Mouse (Mus musculus) CH12.LX (cell line): ENCODE data around the gene Bcas3. TPM values are rescaled to one million over a fixed set of nuclear protein-coding genes. Genes with fewer than 3 reads are reported as not detected.

ENCODE experiments used
- DNase-seq: peaks from one replicate; pipeline ENCODE4 v3.0.0-alpha.2; 2013; ENCODE audit errors: extremely low read depth
- H3K27ac ChIP-seq: 2 replicates; pipeline ENCODE4 v1.5.1; 2012; ENCODE audit warnings: low read depth, mild to moderate bottlenecking, control low read depth, moderate library complexity; ENCODE audit not compliant: insufficient read depth
- H3K27me3 ChIP-seq: replicated peaks from 2 replicates; pipeline ENCODE3; 2012; ENCODE audit warnings: inconsistent platforms
- H3K36me3 ChIP-seq, 2 experiments: replicated peaks in 1 of 2; 2 replicates each; pipeline versions ENCODE3 to v1.6.1; 2012; ENCODE audit warnings: inconsistent platforms in 1 of 2, low read length in 1 of 2, mild to moderate bottlenecking in 1 of 2, mixed read lengths in 1 of 2, moderate library complexity in 1 of 2; ENCODE audit not compliant: control insufficient read depth in 1 of 2, insufficient read depth in 1 of 2
- H3K4me1 ChIP-seq, 2 experiments: 2 replicates each; pipeline ENCODE4 v1.6.1; 2012; ENCODE audit warnings: inconsistent platforms in 1 of 2, moderate library complexity in 1 of 2; ENCODE audit not compliant: insufficient read depth in 2 of 2, control insufficient read depth in 1 of 2
- H3K4me2 ChIP-seq: 2 replicates; pipeline ENCODE4 v1.6.1; 2012; ENCODE audit warnings: low read depth, mild to moderate bottlenecking, control low read depth; ENCODE audit not compliant: poor library complexity, insufficient read depth, severe bottlenecking
- H3K4me3 ChIP-seq, 3 experiments: fragments of 150-350 bp in 1 of 3; sonication (generic) in 1 of 3; replicated peaks in 1 of 3; 2 replicates each; pipeline versions ENCODE3 to v1.5.1; 2011 to 2012; ENCODE audit warnings: low read depth in 2 of 3, low read length in 2 of 3, mild to moderate bottlenecking in 2 of 3, moderate library complexity in 2 of 3, control low read depth in 1 of 3, improper control_type of control experiment in 1 of 3, inconsistent platforms in 1 of 3, mixed read lengths in 1 of 3; ENCODE audit not compliant: poor library complexity in 1 of 3
- H3K79me2 ChIP-seq: replicated peaks from 2 replicates; pipeline ENCODE4 v1.6.1; 2012; ENCODE audit warnings: mild to moderate bottlenecking, moderate library complexity; ENCODE audit not compliant: control insufficient read depth, poor library complexity, insufficient read depth, severe bottlenecking; ENCODE audit errors: extremely low read depth
- H3K9ac ChIP-seq: 2 replicates; pipeline ENCODE4 v1.6.1; 2012; ENCODE audit warnings: low read depth, mild to moderate bottlenecking, control low read depth, moderate library complexity; ENCODE audit not compliant: insufficient read depth
- H3K9me3 ChIP-seq: replicated peaks from 2 replicates; pipeline ENCODE3; 2012; ENCODE audit warnings: low read length, inconsistent platforms, mixed read lengths
- BHLHE40 ChIP-seq: IDR thresholded peaks from 2 replicates; pipeline ENCODE4 v1.6.1; 2011; ENCODE audit warnings: mild to moderate bottlenecking, low read depth, low read length, improper control_type of control experiment
- CHD1 ChIP-seq: IDR thresholded peaks from 2 replicates; pipeline ENCODE4 v1.6.1; 2012; ENCODE audit warnings: low read depth, low read length, improper control_type of control experiment, inconsistent platforms
- CHD2 ChIP-seq: IDR thresholded peaks from 2 replicates; pipeline ENCODE4 v1.6.1; 2011; ENCODE audit warnings: low read length, improper control_type of control experiment
- CTCF ChIP-seq, 2 experiments: IDR thresholded peaks in 1 of 2; conservative IDR thresholded peaks in 1 of 2; 2 replicates each; pipeline ENCODE4 v1.5.1; 2011 to 2012; ENCODE audit warnings: low read depth in 2 of 2, low read length in 2 of 2, improper control_type of control experiment in 1 of 2, inconsistent platforms in 1 of 2, mild to moderate bottlenecking in 1 of 2, moderate library complexity in 1 of 2
- E2F4 ChIP-seq: IDR thresholded peaks from 2 replicates; pipeline ENCODE4 v1.6.1; 2011; ENCODE audit warnings: low read depth, low read length, improper control_type of control experiment; ENCODE audit not compliant: insufficient replicate concordance
- ELF1 ChIP-seq: IDR thresholded peaks from 2 replicates; pipeline ENCODE4 v1.6.1; 2014; ENCODE audit warnings: low read depth, mild to moderate bottlenecking, inconsistent platforms, low read length, improper control_type of control experiment
- EP300 ChIP-seq: IDR thresholded peaks from 2 replicates; pipeline ENCODE4 v1.6.1; 2011; ENCODE audit warnings: low read length, improper control_type of control experiment
- HCFC1 ChIP-seq: IDR thresholded peaks from 2 replicates; pipeline ENCODE4 v1.6.1; 2012; ENCODE audit warnings: low read depth, mild to moderate bottlenecking, inconsistent platforms, low read length, improper control_type of control experiment
- IRF4 ChIP-seq: IDR thresholded peaks from 2 replicates; pipeline ENCODE4 v1.6.1; 2014; ENCODE audit warnings: low read depth, mild to moderate bottlenecking, inconsistent platforms, low read length, improper control_type of control experiment
- JUN ChIP-seq: IDR thresholded peaks from 2 replicates; pipeline ENCODE4 v1.6.1; 2011; ENCODE audit warnings: low read depth, mild to moderate bottlenecking, low read length, improper control_type of control experiment, moderate library complexity; ENCODE audit not compliant: insufficient read depth
- JUND ChIP-seq: conservative IDR thresholded peaks from 2 replicates; pipeline ENCODE4 v1.6.1; 2011; ENCODE audit warnings: low read depth, low read length, improper control_type of control experiment
- KAT2A ChIP-seq: IDR thresholded peaks from 2 replicates; pipeline ENCODE4 v1.6.1; 2012; ENCODE audit warnings: low read length, improper control_type of control experiment, inconsistent platforms; ENCODE audit not compliant: insufficient replicate concordance
- MAFK ChIP-seq: IDR thresholded peaks from 2 replicates; pipeline ENCODE4 v1.6.1; 2011; ENCODE audit warnings: low read length, improper control_type of control experiment; ENCODE audit not compliant: insufficient replicate concordance
- MAX ChIP-seq: IDR thresholded peaks from 2 replicates; pipeline ENCODE4 v1.6.1; 2011; ENCODE audit warnings: low read length, improper control_type of control experiment
- NELFE ChIP-seq: IDR thresholded peaks from 2 replicates; pipeline ENCODE4 v1.6.1; 2011; ENCODE audit warnings: low read depth, low read length, improper control_type of control experiment
- NRF1 ChIP-seq: IDR thresholded peaks from 2 replicates; pipeline ENCODE4 v1.6.1; 2014; ENCODE audit warnings: low read depth, mild to moderate bottlenecking, inconsistent platforms, low read length, improper control_type of control experiment, moderate library complexity
- PAX5 ChIP-seq: IDR thresholded peaks from 2 replicates; pipeline ENCODE4 v1.6.1; 2012; ENCODE audit warnings: low read length, inconsistent platforms, mixed read lengths
- POLR2A ChIP-seq: IDR thresholded peaks from 2 replicates; pipeline ENCODE4 v1.6.1; 2011; ENCODE audit warnings: low read depth, mild to moderate bottlenecking, improper control_type of control experiment, low read length
- POLR2AphosphoS2 ChIP-seq: IDR thresholded peaks from 2 replicates; pipeline ENCODE4 v1.6.1; 2011; ENCODE audit warnings: low read depth, low read length, improper control_type of control experiment
- RAD21 ChIP-seq: IDR thresholded peaks from 2 replicates; pipeline ENCODE4 v1.6.1; 2011; ENCODE audit warnings: low read depth, mild to moderate bottlenecking, low read length, improper control_type of control experiment, moderate library complexity
- SIN3A ChIP-seq: IDR thresholded peaks from 2 replicates; pipeline ENCODE4 v1.6.1; 2012; ENCODE audit warnings: low read length, improper control_type of control experiment, inconsistent platforms
- SMC3 ChIP-seq: IDR thresholded peaks from 2 replicates; pipeline ENCODE4 v1.6.1; 2011; ENCODE audit warnings: low read depth, low read length, improper control_type of control experiment
- UBTF ChIP-seq: IDR thresholded peaks from 2 replicates; pipeline ENCODE4 v1.6.1; 2012; ENCODE audit warnings: low read depth, mild to moderate bottlenecking, inconsistent platforms, low read length, improper control_type of control experiment, moderate library complexity
- USF1 ChIP-seq: IDR thresholded peaks from 2 replicates; pipeline ENCODE4 v1.6.1; 2014; ENCODE audit warnings: low read depth, mild to moderate bottlenecking, inconsistent platforms, low read length, improper control_type of control experiment
- USF2 ChIP-seq: conservative IDR thresholded peaks from 2 replicates; pipeline ENCODE4 v1.6.1; 2011; ENCODE audit warnings: low read depth, low read length, improper control_type of control experiment
- ZC3H11A ChIP-seq: IDR thresholded peaks from 2 replicates; pipeline ENCODE4 v1.6.1; 2012; ENCODE audit warnings: low read depth, mild to moderate bottlenecking, inconsistent platforms, low read length, improper control_type of control experiment
- ZNF384 ChIP-seq: IDR thresholded peaks from 2 replicates; pipeline ENCODE4 v1.6.1; 2012; ENCODE audit warnings: low read depth, low read length, improper control_type of control experiment, inconsistent platforms
- dilution Hi-C: fragments of 300-500 bp; cut with MboI; formaldehyde crosslinking; loops from 2 replicates; pipeline ENCODE4 v1.14.3; 2020; ENCODE audit warnings: low sequenced_read_pairs; ENCODE audit not compliant: extremely low pct_unique_long_range_greater_than_20kb, extremely low pct_ligation_motif_present
- in situ Hi-C: fragments of 300-500 bp; cut with MboI; formaldehyde crosslinking; loops from 3 replicates; pipeline ENCODE4 v1.14.3; 2019; ENCODE audit warnings: low sequenced_read_pairs, low pct_ligation_motif_present, low pct_unique_long_range_greater_than_20kb, mixed read lengths
- polyA plus RNA-seq: library from polyadenylated mRNA; unstranded; fragments of >175 nt; gene quantifications from 2 replicates; pipeline ENCODE4 v1.2.1, GENCODE M21; 2012; ENCODE audit warnings: low read depth; ENCODE audit not compliant: insufficient read length
- total RNA-seq, 2 experiments: library from RNA; depleted of rRNA; stranded (reverse); fragments of 300-350 nt in 1 of 2; fragments of >200 nt in 1 of 2; gene quantifications; 2 replicates each; pipeline ENCODE4 v1.2.3; 2012 to 2014

Gene Bcas3
- total and polyA plus RNA-seq, 3 experiments, result 8.2 to 21.3 (median 9.7) TPM

GRCm38 (mm10) chr11:85525501-85525885 lies 172.5 kb downstream of the Bcas3 start:
- Histone ChIP-seq H3K36me3 (no peaks in the 10 kb centered on the region), H3K4me2 (no peak overlapping the region), H3K79me2 (no peaks in the 10 kb centered on the region), H3K27ac (no peak overlapping the region), H3K9me3 (no peaks in the 10 kb centered on the region), H3K4me3 (no peak overlapping the region), H3K9ac (no peak overlapping the region), H3K4me1 (peaks cover 0 to 17% of the 10 kb centered on the region in 2 experiments), H3K27me3 (no peaks in the 10 kb centered on the region)
- in situ Hi-C loops (loop anchor here (5.0 to 10.0 kb wide), 3 partner anchors 37 to 351 kb away; partner anchors contain the start of gene 1700125H20Rik), dilution Hi-C loops (no loop called here)
- TF ChIP-seq KAT2A (no peak), CHD2 (no peak), E2F4 (no peak), MAX (no peak), POLR2AphosphoS2 (no peak), PAX5 (no peak), CTCF (conservative IDR thresholded peaks at IDR 0.05 in 1 of 2, IDR thresholded peaks at IDR 0.05 in 1 of 2; ENCODE audit: low read depth in 2 of 2, low read length in 2 of 2) (no peak), NELFE (no peak), BHLHE40 (no peak), NRF1 (no peak), SIN3A (no peak), HCFC1 (no peak), EP300 (no peak), ELF1 (no peak), RAD21 (no peak), JUND (no peak), SMC3 (no peak), USF2 (no peak), CHD1 (no peak), POLR2A (no peak)
- DNase-seq, result no peak

DNA sequence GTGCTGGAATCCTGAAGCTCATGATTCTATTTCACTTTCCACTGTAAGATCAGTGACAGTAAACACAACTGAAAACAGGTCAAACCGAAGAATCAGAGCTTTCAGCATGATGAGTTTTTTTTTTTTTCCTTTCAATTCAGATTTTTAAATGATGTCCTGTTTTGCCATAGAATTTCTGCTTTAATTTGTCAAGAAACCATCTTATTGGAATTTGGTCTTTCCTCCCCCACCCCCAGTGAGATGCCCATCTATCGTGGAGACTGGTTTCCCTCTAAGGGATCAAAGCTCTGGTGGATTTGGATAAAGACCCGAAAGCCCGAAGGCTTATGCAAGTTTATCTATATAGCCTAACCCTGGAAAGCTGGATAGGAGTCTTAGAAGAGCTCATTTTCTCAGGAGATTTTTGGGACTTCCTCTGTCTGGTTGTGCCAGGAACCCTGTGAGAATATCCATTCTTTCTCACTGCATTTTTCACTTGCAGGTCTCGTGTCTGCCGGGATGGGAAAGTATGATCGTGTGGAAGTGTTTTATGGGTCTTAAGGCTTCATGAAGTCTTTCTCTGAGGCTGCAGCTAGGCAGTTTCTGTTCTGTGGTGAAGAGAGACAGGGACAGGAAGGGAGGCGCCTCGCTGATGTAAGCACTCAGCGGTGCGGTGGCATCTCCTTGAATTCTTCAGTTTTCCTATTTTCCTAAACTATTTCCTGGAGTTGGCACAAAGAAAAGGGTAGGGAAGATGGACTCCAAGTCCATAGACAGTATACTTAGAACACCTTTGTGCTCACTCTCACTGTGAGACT lies 173.2 kb downstream of the Bcas3 start:
- in situ Hi-C loops, result loop anchor here (5.0 to 10.0 kb wide), 3 partner anchors 36 to 351 kb away; partner anchors contain the start of gene 1700125H20Rik
- H3K9me3 ChIP-seq, result no peaks in the 10 kb centered on the region
- DNase-seq, result no peak

More for the DNA sequence above, 173.2 kb downstream of the Bcas3 start:
- Histone ChIP-seq H3K27me3 (no peaks in the 10 kb centered on the region), H3K4me1 (peaks cover 0 to 11% of the 10 kb centered on the region in 2 experiments), H3K4me2 (no peak overlapping the region), H3K9ac (no peak overlapping the region), H3K4me3 (no peak overlapping the region), H3K27ac (no peak overlapping the region), H3K79me2 (no peaks in the 10 kb centered on the region)
- dilution Hi-C loops, result no loop called here
- no peak for TF ChIP-seq HCFC1
- TF ChIP-seq E2F4, result no peak
- TF ChIP-seq PAX5, result no peak
- TF ChIP-seq BHLHE40, result no peak
- TF ChIP-seq UBTF, result no peak
- TF ChIP-seq ZC3H11A, result no peak
- no peak for TF ChIP-seq EP300
- TF ChIP-seq POLR2AphosphoS2, result no peak
- TF ChIP-seq ZNF384, result no peak
- TF ChIP-seq IRF4, result no peak
- no peak for TF ChIP-seq USF1
- no peak for TF ChIP-seq POLR2A
- TF ChIP-seq RAD21, result no peak
- no peak for TF ChIP-seq CTCF (conservative IDR thresholded peaks at IDR 0.05 in 1 of 2, IDR thresholded peaks at IDR 0.05 in 1 of 2; ENCODE audit: low read depth in 2 of 2, low read length in 2 of 2)
- no peak for TF ChIP-seq JUN
- TF ChIP-seq ELF1, result no peak
- TF ChIP-seq MAX, result no peak
- TF ChIP-seq SMC3, result no peak
- no peak for TF ChIP-seq MAFK
- TF ChIP-seq, all 38 proteins: peak for 0
- no peaks in the 10 kb centered on the region for H3K36me3 ChIP-seq
